Mouse (Mus musculus) thymus, postnatal 4 days (tissue): ENCODE data around the gene Mcam.
"Not testable (repeated sequence)": the region's sequence is repeated elsewhere in the genome, so short reads cannot be mapped to it uniquely, and the experiment has no call there.

Source experiments
- DNase-seq: peaks from one replicate; pipeline ENCODE4 v3.0.0; 2021

Mcam gene

GRCm38 (mm10) chr9:44109360-44110095 is 24.7 kb upstream of the Mcam start:
- DNase-seq: peak; percentile 88

GRCm38 (mm10) chr9:44111909-44112308 is 22.4 kb upstream of the Mcam start:
- DNase-seq: not testable (repeated sequence)

GRCm38 (mm10) chr9:44113105-44113789 is 21.0 kb upstream of the Mcam start, which contains the start of the genes Gm49380 and Rnf26:
TSS of gene Gm49380 (minus strand) at chr9:44113500.
TSS of gene Rnf26 (minus strand) at chr9:44113517.
- DNase-seq: peak; percentile 97

- no peak for DNase-seq
Observed at GRCm38 (mm10) chr9:44114453-44114852, 19.8 kb upstream of the Mcam start.

- DNase-seq: no peak
Observed at GRCm38 (mm10) chr9:44115599-44115998, 18.7 kb upstream of the Mcam start.

DNA sequence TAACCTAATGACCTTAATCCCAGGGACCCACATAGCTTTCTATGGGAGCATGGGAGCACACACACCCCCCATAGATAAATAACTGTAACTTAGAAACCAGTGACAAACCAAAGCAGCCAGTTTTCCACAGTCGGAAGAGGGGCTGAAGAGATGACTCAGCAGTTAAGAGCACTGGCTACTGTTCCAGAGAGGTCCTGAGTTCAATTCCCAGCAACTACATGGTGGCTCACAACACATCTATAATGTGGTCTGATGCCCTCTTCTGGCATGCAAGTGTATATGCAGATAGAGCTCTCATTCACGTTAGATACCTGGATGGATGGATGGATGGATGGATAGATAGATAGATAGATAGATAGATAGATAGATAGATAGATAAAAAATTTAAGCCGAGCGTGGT is 18.1 kb upstream of the Mcam start:
- no peak for DNase-seq

- DNase-seq: peak; percentile 87
Observed at GRCm38 (mm10) chr9:44119011-44119410, 15.3 kb upstream of the Mcam start.

DNA sequence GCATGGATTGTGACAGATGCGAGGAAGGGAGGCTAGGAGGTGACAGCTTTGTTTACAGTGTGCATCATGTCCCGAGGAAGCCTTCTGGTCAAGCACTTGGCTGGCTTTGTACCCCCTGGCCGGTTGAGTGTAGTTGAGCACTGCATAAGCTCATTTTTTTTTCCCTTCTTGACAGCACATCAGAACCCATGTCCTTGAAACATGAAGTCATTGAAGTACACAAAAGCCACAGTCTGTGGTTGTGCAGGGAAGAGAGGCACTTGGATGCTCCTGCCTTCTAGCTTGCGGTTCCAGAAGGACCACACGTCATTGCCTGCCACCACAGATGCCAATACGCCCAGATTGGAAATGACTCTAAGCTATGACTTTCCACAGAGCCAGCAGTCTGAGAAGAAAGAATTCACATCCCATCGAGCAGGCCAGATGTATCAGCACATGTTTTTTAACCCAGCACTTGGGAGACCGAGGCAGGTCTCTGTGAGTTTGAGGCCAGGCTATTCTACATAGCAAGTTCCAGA is 14.3 kb upstream of the Mcam start:
- DNase-seq: no peak

- no peak for DNase-seq
Observed at GRCm38 (mm10) chr9:44124317-44124716, 10.0 kb upstream of the Mcam start.

GRCm38 (mm10) chr9:44125026-44125425 is 9.2 kb upstream of the Mcam start:
- DNase-seq: no peak

DNA sequence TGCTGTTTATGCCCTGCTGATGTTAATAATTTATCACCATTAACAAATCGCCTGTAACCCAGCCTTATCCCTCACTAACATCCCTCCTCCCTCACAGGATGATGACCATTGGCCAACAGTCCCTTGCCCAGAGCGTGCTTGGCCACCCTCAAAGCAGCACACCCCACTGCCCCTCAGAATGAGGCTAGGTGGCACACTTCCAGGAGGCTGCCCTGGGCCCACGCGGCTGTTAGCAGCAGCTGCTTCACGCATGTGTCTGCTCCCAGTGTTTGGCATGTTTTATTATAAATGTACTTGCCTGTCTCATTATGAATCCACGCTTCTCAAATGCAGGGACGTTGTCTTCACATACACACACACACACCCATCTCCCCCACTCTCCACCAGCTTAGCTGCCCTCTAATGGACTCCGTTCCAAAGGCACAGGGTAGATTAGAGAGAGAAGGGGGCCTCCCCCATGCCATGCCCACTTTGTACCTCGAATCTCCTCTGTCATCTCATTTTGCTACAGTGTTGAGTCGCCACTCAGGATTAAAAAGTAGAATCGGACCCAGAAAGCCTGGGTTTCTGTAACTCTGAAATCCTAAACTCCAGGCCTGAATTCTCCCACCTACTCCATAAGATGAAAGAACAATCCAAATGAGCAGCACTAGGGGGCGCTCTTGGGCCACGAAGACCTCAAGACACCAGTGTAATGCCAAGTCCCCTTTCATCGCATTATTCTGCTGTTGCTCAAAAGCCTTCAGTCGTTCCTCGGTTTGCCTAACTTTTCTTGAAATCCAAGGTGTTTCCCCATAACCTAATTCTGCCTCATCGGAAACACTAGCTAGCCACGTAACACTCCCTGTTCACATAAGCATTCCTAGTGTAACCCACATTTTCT is 8.5 kb upstream of the Mcam start:
- DNase-seq: peak; percentile 90

DNA sequence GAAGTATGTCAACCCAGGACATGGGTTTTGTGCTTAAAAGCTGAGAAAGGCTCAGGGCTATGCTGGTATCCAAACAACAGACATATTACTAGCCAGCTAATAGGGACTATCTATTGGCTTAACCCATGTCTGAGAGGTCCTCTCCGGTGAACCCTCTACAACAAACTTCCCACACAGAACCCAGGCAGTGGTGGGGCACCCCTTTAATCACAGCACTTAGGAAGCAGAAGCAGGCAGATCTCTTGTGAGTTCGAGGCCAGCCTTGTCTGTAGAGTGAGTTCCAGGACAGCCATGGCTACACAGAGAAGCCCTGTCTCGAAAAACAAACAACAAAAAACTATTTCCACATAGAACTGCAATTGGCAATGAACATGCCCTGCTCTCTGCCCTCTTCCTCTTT is 7.5 kb upstream of the Mcam start:
- DNase-seq: no peak

DNA sequence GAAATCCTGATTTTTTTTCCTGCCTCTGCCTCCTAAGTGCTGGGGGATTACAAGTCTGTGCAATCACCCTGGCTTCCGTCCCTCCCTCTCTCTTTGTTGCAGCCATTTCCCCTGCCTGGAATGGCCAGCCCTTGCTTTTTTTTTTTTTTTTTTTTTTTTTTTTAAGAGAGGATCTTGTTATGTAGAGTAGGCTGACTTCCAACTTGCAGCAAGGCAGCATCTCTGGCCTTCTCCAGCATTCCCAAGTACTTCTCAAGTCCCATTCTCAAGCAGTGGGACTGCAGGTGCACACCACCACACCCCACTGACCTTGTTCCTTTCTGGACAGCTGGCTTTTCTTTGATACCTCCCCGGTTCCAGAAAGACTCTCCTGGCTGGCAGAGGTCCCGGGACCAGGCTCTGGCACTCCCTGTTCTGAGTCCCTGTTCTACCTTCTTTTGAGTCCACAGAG is 6.9 kb upstream of the Mcam start:
- DNase-seq: no peak

GRCm38 (mm10) chr9:44129633-44130032 is 4.6 kb upstream of the Mcam start:
- DNase-seq: no peak

- DNase-seq: peak; percentile 83
Observed at GRCm38 (mm10) chr9:44130034-44130433, 4.2 kb upstream of the Mcam start.

DNA sequence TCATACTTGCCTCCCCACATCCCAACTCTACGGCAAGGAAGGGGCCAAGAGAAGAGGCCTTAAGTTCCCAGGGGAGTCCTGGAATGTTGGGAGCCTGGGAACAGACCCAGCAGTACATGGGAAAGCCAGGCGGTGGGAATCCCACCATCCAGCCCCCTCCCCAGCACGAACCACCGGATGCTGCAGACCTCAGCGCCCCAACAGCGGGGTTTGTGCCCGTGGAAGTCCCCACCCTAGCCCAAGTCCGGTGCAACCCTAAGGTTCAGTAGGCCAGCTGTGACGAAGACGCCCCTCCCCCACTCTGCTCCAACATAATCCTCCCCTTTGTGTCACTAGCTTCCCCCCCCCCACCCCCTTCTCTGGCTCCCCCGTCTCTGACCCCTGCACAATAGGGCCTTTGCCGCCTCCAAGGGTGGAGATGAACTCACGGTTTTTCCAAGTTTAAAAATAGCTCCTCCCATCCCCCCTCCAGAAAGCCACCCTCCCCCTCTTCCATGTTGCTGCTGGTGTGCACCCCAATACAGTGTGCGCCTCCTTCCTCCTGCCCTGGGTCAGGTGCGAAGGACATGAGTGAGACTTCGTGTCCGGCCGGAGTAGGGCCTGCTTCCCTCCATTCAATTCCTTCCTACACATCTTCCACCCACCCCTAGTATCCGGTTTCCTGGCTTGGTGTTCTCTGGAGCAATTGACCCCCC is 3.5 kb upstream of the Mcam start:
- peak; percentile 63 for DNase-seq

- DNase-seq: no peak
Observed at GRCm38 (mm10) chr9:44131276-44131590, 3.0 kb upstream of the Mcam start.

- no peak for DNase-seq
Observed at GRCm38 (mm10) chr9:44132200-44132599, 2.1 kb upstream of the Mcam start.

DNA sequence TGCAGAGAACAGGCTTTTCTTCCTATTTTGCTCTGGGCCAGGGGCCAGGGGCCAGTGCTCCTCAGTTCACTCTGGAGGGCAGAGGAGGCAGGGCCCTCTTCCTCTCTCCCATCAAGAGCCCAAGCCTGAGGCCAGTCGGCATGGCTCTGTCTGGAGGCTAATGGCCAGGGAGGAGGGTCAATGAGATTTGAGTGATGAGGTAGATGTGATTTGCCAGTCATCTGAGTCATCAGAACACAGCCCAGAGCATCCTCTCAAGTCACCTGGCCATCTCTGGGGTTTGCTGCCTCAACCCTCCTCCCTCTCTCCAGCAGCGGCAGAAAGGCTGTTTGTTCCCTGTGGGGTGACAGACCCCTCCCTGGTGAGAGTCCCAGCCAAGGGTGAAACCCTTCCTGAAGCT is 982 bp upstream of the Mcam start:
- no peak for DNase-seq

DNA sequence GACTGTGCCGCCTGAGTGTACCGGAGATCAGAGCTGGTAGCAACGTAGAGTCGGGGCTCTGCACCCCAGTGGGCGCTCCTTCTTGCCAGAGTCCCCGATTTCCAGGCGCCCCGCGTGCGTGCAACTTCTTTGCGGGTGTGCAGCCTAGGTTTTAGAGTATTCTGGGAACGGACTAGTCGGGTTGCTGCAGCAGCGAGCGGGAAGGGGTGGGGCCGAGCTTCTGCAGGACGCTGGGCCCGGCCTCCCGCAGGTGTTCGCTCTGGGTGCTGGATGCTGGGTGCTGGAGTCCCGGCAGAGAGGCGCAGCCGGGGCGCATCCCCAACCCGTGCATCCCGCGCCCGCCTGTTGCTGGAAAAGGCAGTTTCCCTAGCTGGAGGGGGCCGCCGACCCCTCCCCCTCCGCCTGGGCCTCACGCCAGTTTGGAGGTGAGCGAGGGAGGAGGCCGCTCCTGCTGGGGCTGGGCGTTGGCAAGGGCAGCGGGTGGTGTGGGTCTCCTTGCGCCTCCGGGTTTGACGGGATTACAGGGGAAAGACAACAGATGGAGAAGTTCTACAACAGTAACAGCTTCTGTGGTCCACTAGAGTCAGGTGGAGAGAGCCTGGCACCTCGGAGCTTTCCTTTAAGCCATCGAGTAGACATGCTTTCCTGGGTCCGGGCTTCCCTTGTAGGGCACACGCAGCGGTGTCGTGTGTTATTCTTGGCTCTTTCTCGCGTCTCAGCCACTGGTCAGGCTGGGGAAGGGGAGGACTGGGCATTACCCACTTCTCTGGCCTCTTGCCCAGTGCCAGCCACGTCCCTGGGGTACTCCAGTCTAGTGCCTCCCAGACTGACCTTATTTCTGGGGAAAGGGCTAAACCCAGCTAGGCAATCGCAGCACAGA is 822 bp downstream of the Mcam start:
- DNase-seq: peak; percentile 74

- no peak for DNase-seq
Observed at GRCm38 (mm10) chr9:44135731-44136411, 1.6 kb downstream of the Mcam start.
